Mouse (Mus musculus) gastrocnemius, postnatal 14 days (tissue): ENCODE data around the gene Prdm11. TPM values are rescaled to one million over a fixed set of nuclear protein-coding genes. Genes with fewer than 3 reads are reported as not detected.

Experiments used
- DNase-seq: peaks from one replicate; pipeline ENCODE4 v3.0.0; 2021; ENCODE audit warnings: mixed read lengths
- intact Hi-C: fragments of 180-260 bp; cut with DNase I; formaldehyde crosslinking; loops from one replicate; pipeline ENCODE4 v1.15.1; 2025; ENCODE audit warnings: low total_unique reads
- total RNA-seq, 2 experiments: library from RNA; stranded (reverse); gene quantifications; 2 replicates each; pipeline ENCODE4 v1.2.3; 2021

Gene Prdm11
- total RNA-seq, 2 experiments from 2014 or later: 1.6 to 1.9 TPM

- intact Hi-C loops: no loop called here
- DNase-seq: peak; percentile 72
These were observed 2.8 kb upstream of the Prdm11 start for GRCm38 (mm10) chr2:93048601-93049323.

GRCm38 (mm10) chr2:93047491-93048050 lies 1.6 kb upstream of the Prdm11 start:
- no peak for DNase-seq
- intact Hi-C loops: no loop called here

GRCm38 (mm10) chr2:93047036-93047435 lies 1.1 kb upstream of the Prdm11 start:
- intact Hi-C loops: no loop called here
- no peak for DNase-seq

GRCm38 (mm10) chr2:93046509-93046835 lies 505 bp upstream of the Prdm11 start:
- intact Hi-C loops: no loop called here
- DNase-seq: no peak

GRCm38 (mm10) chr2:93045129-93045817 lies 694 bp downstream of the Prdm11 start:
- intact Hi-C loops: no loop called here
- DNase-seq: peak; percentile 94

- intact Hi-C loops: no loop called here
- DNase-seq: no peak
These were observed 2.4 kb downstream of the Prdm11 start for GRCm38 (mm10) chr2:93043449-93044157.

GRCm38 (mm10) chr2:93041470-93041869 lies 4.5 kb downstream of the Prdm11 start:
- intact Hi-C loops: no loop called here
- DNase-seq: no peak

GRCm38 (mm10) chr2:93040841-93041240 lies 5.1 kb downstream of the Prdm11 start:
- intact Hi-C loops: no loop called here
- no peak for DNase-seq

GRCm38 (mm10) chr2:93039706-93040105 lies 6.3 kb downstream of the Prdm11 start:
- no peak for DNase-seq
- intact Hi-C loops: no loop called here

GRCm38 (mm10) chr2:93039043-93039442 lies 6.9 kb downstream of the Prdm11 start:
- DNase-seq: no peak
- intact Hi-C loops: no loop called here

- DNase-seq: no peak
- intact Hi-C loops: no loop called here
These were observed 10.3 kb downstream of the Prdm11 start for GRCm38 (mm10) chr2:93035631-93036030.

GRCm38 (mm10) chr2:93032651-93033050 lies 13.3 kb downstream of the Prdm11 start:
- peak; percentile 67 for DNase-seq
- intact Hi-C loops: no loop called here

GRCm38 (mm10) chr2:93032049-93032448 lies 13.9 kb downstream of the Prdm11 start:
- intact Hi-C loops: no loop called here
- DNase-seq: peak; percentile 46

- intact Hi-C loops: no loop called here
- no peak for DNase-seq
These were observed 14.9 kb downstream of the Prdm11 start for GRCm38 (mm10) chr2:93031021-93031420.

- DNase-seq: no peak
- intact Hi-C loops: no loop called here
These were observed 15.9 kb downstream of the Prdm11 start for GRCm38 (mm10) chr2:93030101-93030500.

GRCm38 (mm10) chr2:93029267-93030060 lies 16.5 kb downstream of the Prdm11 start:
- intact Hi-C loops: no loop called here
- DNase-seq: no peak

- no peak for DNase-seq
- intact Hi-C loops: no loop called here
These were observed 17.1 kb downstream of the Prdm11 start for GRCm38 (mm10) chr2:93028865-93029264.

- no peak for DNase-seq
- intact Hi-C loops: no loop called here
These were observed 18.3 kb downstream of the Prdm11 start for GRCm38 (mm10) chr2:93027713-93028112.

GRCm38 (mm10) chr2:93024431-93024830 lies 21.5 kb downstream of the Prdm11 start:
- intact Hi-C loops: no loop called here
- no peak for DNase-seq

GRCm38 (mm10) chr2:93018854-93019253 lies 27.1 kb downstream of the Prdm11 start:
- no peak for DNase-seq

More at GRCm38 (mm10) chr2:93018854-93019253, 27.1 kb downstream of the Prdm11 start:
- intact Hi-C loops: no loop called here
